29 mouse cellular contexts compared by ENCODE assay signal in the genomic region with DNA sequence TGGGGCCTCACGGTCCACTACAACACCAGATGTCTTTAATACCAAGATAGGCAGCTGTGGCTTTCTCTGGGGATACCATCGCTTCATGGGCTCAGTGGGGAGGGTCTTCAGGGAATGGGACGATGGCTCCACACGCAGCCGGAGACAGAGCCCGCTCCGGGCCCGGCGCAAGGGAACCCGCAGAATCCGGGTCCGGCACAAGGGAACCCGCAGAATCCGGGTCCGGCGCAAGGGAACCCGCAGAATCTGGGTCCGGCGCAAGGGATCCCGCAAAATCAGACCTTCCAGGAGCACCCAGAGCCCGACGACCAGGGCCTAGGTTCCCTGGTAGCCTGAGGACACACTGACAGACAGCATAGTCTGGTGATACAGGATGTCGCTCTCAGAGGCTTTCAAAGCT. TPM values are rescaled to one million over a fixed set of nuclear protein-coding genes. Genes with fewer than 3 reads are reported as not detected.
A peak's percentile ranks its signal among the peaks of the same experiment; 100 is the strongest.
DNase-seq lines count a peak whose midpoint lies in the region; ATAC-seq and TF ChIP-seq lines count a peak whose summit lies in the region.
"Had no signal": no experiment of that assay in that cellular context is flagged by ENCODE, and none has a peak within 500 bp of the region (broad histone marks: within the 10 kb centered on the region; RNA-seq: fewer than 3 reads in every experiment).

No protein-coding gene starts in this region.

- H3K4me3 ChIP-seq in liver, postnatal 0 days (ENCODE audit: low read depth, low read length): no peak overlapping the region
- H3K4me3 ChIP-seq in liver, embryonic 11.5 days (ENCODE audit: low read depth, low read length): no peak overlapping the region
- peak overlapping the region; percentile 62 for H3K4me3 ChIP-seq in E14TG2a.4 (replicated peaks; ENCODE audit: low read length)
- H3K4me3 ChIP-seq in ES-E14 (ENCODE audit: insufficient read depth in 1 of 2, low read depth in 1 of 2, low read length in 2 of 2, poor library complexity in 1 of 2, severe bottlenecking in 1 of 2): peak overlapping the region; percentile 20 to 40
- no peak overlapping the region for H3K4me3 ChIP-seq in bone marrow macrophage, adult 2 months (ENCODE audit: insufficient read depth, low read length)
- H3K4me3 ChIP-seq: embryonic facial prominence, embryonic 12.5 days; embryonic facial prominence, embryonic 15.5 days; hindbrain, embryonic 10.5 days; hindbrain, embryonic 13.5 days; intestine, embryonic 15.5 days had no signal

- DNase-seq in liver, postnatal 0 days: no peak
- DNase-seq in liver, embryonic 11.5 days (ENCODE audit: low spot score): no peak
- DNase-seq in ES-E14 (ENCODE audit: low read depth, low spot score): no peak
- DNase-seq in adrenal gland, postnatal 10 days: no peak
- no peak for DNase-seq in cerebellum, adult 9-10 months
- DNase-seq: adrenal gland, adult 8-10 months; adrenal gland, postnatal 36 days; cerebellum, adult 11-12 months; cerebellum, adult 8-10 months; forebrain, postnatal 0 days; gastrocnemius, postnatal 10 days; gastrocnemius, postnatal 36 days; heart, postnatal 36 days; kidney, adult 11 months had no signal

- no peak for TF ChIP-seq POLR2A in bone marrow macrophage, adult 2 months (IDR thresholded peaks at IDR 0.05; ENCODE audit: borderline replicate concordance, low read depth, low read length)

- in situ Hi-C loops in ES-E14 (cut with MboI; ENCODE audit: low sequenced_read_pairs in 2 of 2, unreplicated experiment in 2 of 2): no loop called here

- peaks cover 24% of the 10 kb centered on the region for H3K4me1 ChIP-seq in liver, postnatal 0 days (ENCODE audit: insufficient read depth)
- peaks cover 12% of the 10 kb centered on the region; the same call in 1 of the 2 replicates for H3K4me1 ChIP-seq in liver, embryonic 11.5 days (replicated peaks; ENCODE audit: control insufficient read depth, insufficient read depth, low read length)
- H3K4me1 ChIP-seq in E14TG2a.4 (replicated peaks; ENCODE audit: low read depth, low read length) (peaks cover 75% of the 10 kb centered on the region), ES-E14 (ENCODE audit: control insufficient read depth in 2 of 2, insufficient read depth in 2 of 2, low read length in 2 of 2, poor library complexity in 1 of 2) (peaks cover 0 to 27% of the 10 kb centered on the region in 2 experiments; a peak in 2 of 4 replicates)
- H3K4me1 ChIP-seq in bone marrow macrophage, adult 2 months (ENCODE audit: control insufficient read depth, insufficient read depth, low read length): peaks cover 35% of the 10 kb centered on the region
- H3K4me1 ChIP-seq: embryonic facial prominence, embryonic 12.5 days; embryonic facial prominence, embryonic 15.5 days; hindbrain, embryonic 10.5 days; hindbrain, embryonic 13.5 days had no signal

- no peak overlapping the region for H3K27ac ChIP-seq in liver, postnatal 0 days (ENCODE audit: low read depth)
- no peak overlapping the region for H3K27ac ChIP-seq in liver, embryonic 11.5 days (ENCODE audit: low read depth, low read length)
- no peak overlapping the region for H3K27ac ChIP-seq in ES-E14 (ENCODE audit: insufficient read depth, low read depth, low read length, poor library complexity, severe bottlenecking)
- peak overlapping the region; percentile 38; the same call in 1 of the 2 replicates for H3K27ac ChIP-seq in bone marrow macrophage, adult 2 months (ENCODE audit: insufficient read depth, low read depth, low read length)
- H3K27ac ChIP-seq: embryonic facial prominence, embryonic 12.5 days; embryonic facial prominence, embryonic 15.5 days; hindbrain, embryonic 10.5 days; hindbrain, embryonic 13.5 days; intestine, embryonic 15.5 days had no signal

- no peak overlapping the region; the same call in 1 of the 2 replicates for H3K9ac ChIP-seq in liver, postnatal 0 days (replicated peaks)
- no peak overlapping the region for H3K9ac ChIP-seq in liver, embryonic 11.5 days (ENCODE audit: low read depth, low read length)
- no peak overlapping the region; the same call in 1 of the 2 replicates for H3K9ac ChIP-seq in ES-E14 (ENCODE audit: insufficient read depth, low read depth, low read length, poor library complexity, severe bottlenecking)
- H3K9ac ChIP-seq: embryonic facial prominence, embryonic 12.5 days; embryonic facial prominence, embryonic 15.5 days; forebrain, postnatal 0 days; hindbrain, embryonic 13.5 days; intestine, embryonic 15.5 days had no signal

- WGBS in liver, postnatal 0 days (ENCODE audit: insufficient replicate concordance): 86% methylated on average over 23 of the region's 23 CpGs
- WGBS in liver, embryonic 11.5 days: 87% methylated on average over 23 of the region's 23 CpGs

- H3K4me2 ChIP-seq in liver, postnatal 0 days (ENCODE audit: low read depth, low read length): peak overlapping the region; percentile 6
- no peak overlapping the region for H3K4me2 ChIP-seq in liver, embryonic 11.5 days
- H3K4me2 ChIP-seq: embryonic facial prominence, embryonic 12.5 days; embryonic facial prominence, embryonic 15.5 days; heart, embryonic 11.5 days; hindbrain, embryonic 13.5 days; intestine, embryonic 15.5 days had no signal

- TF ChIP-seq EP300 in liver, postnatal 0 days (IDR thresholded peaks at IDR 0.05; ENCODE audit: low read depth): no peak

- ATAC-seq in liver, postnatal 0 days: no peak
- ATAC-seq in liver, embryonic 11.5 days (replicated peaks; ENCODE audit: low FRiP score): no peak
- ATAC-seq: activated CD4-positive, CD25-positive, alpha-beta regulatory T cell, adult 4 months; CD4-positive, CD25-positive, alpha-beta regulatory T cell, adult 4 months; forebrain, embryonic 14.5 days; forebrain, postnatal 0 days; hindbrain, embryonic 16.5 days; intestine, embryonic 15.5 days had no signal

- no peaks in the 10 kb centered on the region for H3K27me3 ChIP-seq in liver, postnatal 0 days (ENCODE audit: insufficient read depth, low read length)
- H3K27me3 ChIP-seq in liver, embryonic 11.5 days (replicated peaks; ENCODE audit: control insufficient read depth, insufficient read depth, low read length): no peaks in the 10 kb centered on the region
- H3K27me3 ChIP-seq in E14TG2a.4 (ENCODE audit: insufficient read depth, low read length): peaks cover 36% of the 10 kb centered on the region
- H3K27me3 ChIP-seq: embryonic facial prominence, embryonic 12.5 days; embryonic facial prominence, embryonic 15.5 days; hindbrain, embryonic 13.5 days; intestine, embryonic 15.5 days had no signal

- TF ChIP-seq CTCF in liver, postnatal 0 days (IDR thresholded peaks at IDR 0.05; ENCODE audit: low read depth): no peak
- no peak for TF ChIP-seq CTCF in E14TG2a.4 (conservative IDR thresholded peaks at IDR 0.05; ENCODE audit: low read length)
- no peak for TF ChIP-seq CTCF in bone marrow macrophage, adult 2 months (IDR thresholded peaks at IDR 0.05; ENCODE audit: low read depth, low read length)

- H3K9me3 ChIP-seq in liver, postnatal 0 days (ENCODE audit: low read length): no peaks in the 10 kb centered on the region
- H3K9me3 ChIP-seq in liver, embryonic 11.5 days (ENCODE audit: control insufficient read depth, low read length): no peaks in the 10 kb centered on the region
- H3K9me3 ChIP-seq in E14TG2a.4 (ENCODE audit: low read length) (no peaks in the 10 kb centered on the region), ES-E14 (ENCODE audit: control insufficient read depth, insufficient read depth, low read depth, low read length) (no peaks in the 10 kb centered on the region)
- H3K9me3 ChIP-seq: embryonic facial prominence, embryonic 12.5 days; embryonic facial prominence, embryonic 15.5 days; hindbrain, embryonic 10.5 days; hindbrain, embryonic 13.5 days; intestine, embryonic 15.5 days had no signal

- H3K36me3 ChIP-seq in liver, postnatal 0 days (replicated peaks; ENCODE audit: insufficient read depth, low read length): peaks cover 13% of the 10 kb centered on the region; the same call in 1 of the 2 replicates
- H3K36me3 ChIP-seq in liver, embryonic 11.5 days (ENCODE audit: control insufficient read depth, insufficient read depth, low read length): no peaks in the 10 kb centered on the region
- H3K36me3 ChIP-seq in E14TG2a.4 (ENCODE audit: insufficient read depth, low read length) (no peaks in the 10 kb centered on the region), ES-E14 (ENCODE audit: control insufficient read depth, insufficient read depth, low read length, poor library complexity, severe bottlenecking) (no peaks in the 10 kb centered on the region)
- H3K36me3 ChIP-seq: embryonic facial prominence, embryonic 12.5 days; embryonic facial prominence, embryonic 15.5 days; hindbrain, embryonic 10.5 days; hindbrain, embryonic 13.5 days; intestine, embryonic 15.5 days had no signal

TF ChIP-seq in ES-E14, 5 proteins besides CTCF, POLR2A, EP300 and RAD21 (continues in another document):
- no peak for TF ChIP-seq MAFK (IDR thresholded peaks at IDR 0.05; ENCODE audit: insufficient read depth, low read depth, low read length)
- no peak for TF ChIP-seq ZNF384 (IDR thresholded peaks at IDR 0.05; ENCODE audit: low read depth, low read length)

RNA-seq across cellular contexts. Expression of a gene that starts 3.5 kb away (rescaled TPM):
- 0.58 and 1.3 TPM in 2 replicates for polyA plus RNA-seq in liver, postnatal 0 days (2015; fragmentation: Nextera tagmentation; extraction: Ambion mirVana)
- polyA plus RNA-seq in liver, embryonic 11.5 days (2014; fragmentation: Nextera tagmentation; extraction: Ambion mirVana): 0.32 and 0.33 TPM in 2 replicates
- total RNA-seq in ES-E14 (2012; rRNA removed): 0.98 and 1.8 TPM in 2 replicates
- polyA plus RNA-seq in bone marrow macrophage, adult 2 months (2012; ENCODE audit: insufficient read depth, insufficient read length, missing spikeins): 5.3 and 6.2 TPM in 2 replicates
- under 1 TPM in 1 of 2 experiments, not detected in 1; 0.18 TPM for total RNA-seq in adrenal gland, postnatal 10 days (2021)
- total RNA-seq: gastrocnemius, postnatal 10 days; gastrocnemius, postnatal 36 days; heart, postnatal 36 days had no signal
- polyA plus RNA-seq: C2C12; embryonic facial prominence, embryonic 12.5 days; forebrain, embryonic 11.5 days; heart, embryonic 14.5 days; hindbrain, embryonic 16.5 days had no signal

RNA-seq across cellular contexts. Expression of a gene that starts 17.7 kb away (rescaled TPM):
- not detected in 2 replicates for polyA plus RNA-seq in liver, postnatal 0 days (2015; fragmentation: Nextera tagmentation; extraction: Ambion mirVana)
- polyA plus RNA-seq in liver, embryonic 11.5 days (2014; fragmentation: Nextera tagmentation; extraction: Ambion mirVana): 0.06 TPM in 1 of 2 replicates, not detected in the other
- total RNA-seq in ES-E14 (2012; rRNA removed): 6.6 and 7.9 TPM in 2 replicates
- polyA plus RNA-seq in bone marrow macrophage, adult 2 months (2012; ENCODE audit: insufficient read depth, insufficient read length, missing spikeins): 0.21 TPM in 1 of 2 replicates, not detected in the other
- total RNA-seq in adrenal gland, postnatal 10 days (2021): under 1 TPM; 0.30 to 0.69 TPM
- polyA plus RNA-seq: forebrain, embryonic 11.5 days; forebrain, embryonic 14.5 days had no signal

RNA-seq across cellular contexts. Expression of a gene that starts 21.7 kb away (rescaled TPM):
- 1.8 and 2.0 TPM in 2 replicates for polyA plus RNA-seq in liver, postnatal 0 days (2015; fragmentation: Nextera tagmentation; extraction: Ambion mirVana)
- 2.0 and 2.4 TPM in 2 replicates for polyA plus RNA-seq in liver, embryonic 11.5 days (2014; fragmentation: Nextera tagmentation; extraction: Ambion mirVana)
- total RNA-seq in ES-E14 (2012; rRNA removed): 45.5 and 72.0 TPM in 2 replicates
- polyA plus RNA-seq in bone marrow macrophage, adult 2 months (2012; ENCODE audit: insufficient read depth, insufficient read length, missing spikeins): 4.1 and 5.4 TPM in 2 replicates
- 1 to 10 TPM; 5.6 to 8.3 TPM for total RNA-seq in adrenal gland, postnatal 10 days (2021)

RNA-seq across cellular contexts. Expression of a gene that starts 53.1 kb away (rescaled TPM):
- 5.6 and 7.0 TPM in 2 replicates for polyA plus RNA-seq in liver, postnatal 0 days (2015; fragmentation: Nextera tagmentation; extraction: Ambion mirVana)
- polyA plus RNA-seq in liver, embryonic 11.5 days (2014; fragmentation: Nextera tagmentation; extraction: Ambion mirVana): 13.2 and 13.6 TPM in 2 replicates
- total RNA-seq in ES-E14 (2012; rRNA removed): 40.9 and 45.7 TPM in 2 replicates
- polyA plus RNA-seq in bone marrow macrophage, adult 2 months (2012; ENCODE audit: insufficient read depth, insufficient read length, missing spikeins): 16.2 and 17.8 TPM in 2 replicates
- total RNA-seq in adrenal gland, postnatal 10 days (2021): 10 to 100 TPM; 15.1 to 16.4 TPM

Comparison
In these comparisons a context has a peak if more than half of its experiments do, and no peak if none do; other contexts are left out.
1. H3K4me3 ChIP-seq: peak in E14TG2a.4 (single experiment) and ES-E14 (2 of 2); none in liver, postnatal 0 days (single experiment), liver, embryonic 11.5 days (single experiment) and bone marrow macrophage, adult 2 months (single experiment).